Mouse (Mus musculus): ENCODE measurements at regions not wholly inside any gene's neighbourhood (a gene's known extent, or its start where the extent isn't known, plus 50 kb on each side); places are given as distances from the start of the nearest gene placed in this dataset.

DNA sequence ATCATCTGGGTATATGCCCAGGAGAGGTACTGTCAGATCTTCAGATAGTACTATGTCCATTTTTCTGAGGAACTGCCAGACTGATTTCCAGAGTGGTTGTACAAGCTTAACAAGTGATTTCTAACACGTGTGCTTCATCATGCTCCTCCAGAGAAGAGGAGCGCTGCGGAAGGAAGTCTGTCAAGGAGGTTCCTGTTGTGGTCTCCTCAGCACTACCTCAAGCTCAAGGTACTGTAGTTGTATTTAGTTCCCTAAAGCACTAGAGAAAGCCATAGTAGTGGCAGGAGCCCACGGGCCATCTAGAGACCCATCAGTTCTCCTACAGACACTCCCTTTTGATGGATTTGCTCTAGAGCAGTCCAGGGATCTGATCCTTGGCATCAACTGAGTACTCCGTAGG is 459.3 kb downstream of the Pik3r1 start:
- DNase-seq (ENCODE audit: low spot score in 2 of 2), result no peak

DNA sequence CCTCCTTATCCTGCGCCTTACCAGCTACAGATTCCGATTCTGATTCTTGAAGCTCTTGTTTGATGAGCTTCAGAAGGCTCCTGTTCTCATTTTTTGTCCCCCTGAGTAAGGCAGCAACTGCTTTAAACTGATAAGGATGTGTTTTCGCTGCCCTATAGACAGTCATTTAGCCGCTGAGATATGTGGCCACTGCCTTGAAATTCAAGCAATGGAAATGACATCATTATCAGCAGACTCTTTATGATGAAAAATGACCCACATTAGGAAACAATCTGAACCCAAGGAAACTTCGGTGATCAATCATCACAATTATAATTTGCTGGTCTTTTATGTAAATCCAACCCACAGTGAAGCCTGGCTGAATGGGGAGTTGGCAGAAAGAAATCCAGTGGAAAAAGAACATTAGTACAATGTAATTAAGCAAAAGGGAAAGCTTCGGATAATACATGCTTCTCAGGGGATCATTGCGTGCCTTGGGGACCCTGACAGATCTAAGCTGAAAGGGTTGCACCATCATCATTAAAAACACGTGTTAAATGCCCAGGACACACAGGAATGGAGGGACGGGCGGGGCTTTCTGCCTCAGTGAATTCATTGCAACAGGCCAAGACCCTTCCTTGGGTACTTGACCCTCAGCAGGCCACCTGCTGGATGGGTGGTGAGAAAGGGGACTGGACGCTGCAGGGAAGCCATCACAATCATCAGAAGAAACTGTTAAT is 462.2 kb downstream of the Pik3r1 start:
- no peak for DNase-seq (ENCODE audit: low spot score in 2 of 2)

GRCm38 (mm10) chr13:101305063-101305462 is 463.0 kb downstream of the Pik3r1 start:
- no peak for DNase-seq (ENCODE audit: low spot score in 2 of 2)

GRCm38 (mm10) chr13:101301361-101301760 is 466.7 kb downstream of the Pik3r1 start:
- DNase-seq (ENCODE audit: low spot score in 2 of 2), result no peak

- no peak for DNase-seq (ENCODE audit: low spot score in 2 of 2)
These were observed 456.2 kb upstream of the Slc30a5 start for GRCm38 (mm10) chr13:101289407-101289806.

- no peak for DNase-seq (ENCODE audit: low spot score in 2 of 2)
These were observed 453.9 kb upstream of the Slc30a5 start for GRCm38 (mm10) chr13:101287131-101287530.

- no peak for DNase-seq (ENCODE audit: low spot score in 2 of 2)
These were observed 453.0 kb upstream of the Slc30a5 start for GRCm38 (mm10) chr13:101286029-101286917.

- no peak for DNase-seq (ENCODE audit: low spot score in 2 of 2)
These were observed 444.9 kb upstream of the Slc30a5 start for GRCm38 (mm10) chr13:101278127-101278526.

DNA sequence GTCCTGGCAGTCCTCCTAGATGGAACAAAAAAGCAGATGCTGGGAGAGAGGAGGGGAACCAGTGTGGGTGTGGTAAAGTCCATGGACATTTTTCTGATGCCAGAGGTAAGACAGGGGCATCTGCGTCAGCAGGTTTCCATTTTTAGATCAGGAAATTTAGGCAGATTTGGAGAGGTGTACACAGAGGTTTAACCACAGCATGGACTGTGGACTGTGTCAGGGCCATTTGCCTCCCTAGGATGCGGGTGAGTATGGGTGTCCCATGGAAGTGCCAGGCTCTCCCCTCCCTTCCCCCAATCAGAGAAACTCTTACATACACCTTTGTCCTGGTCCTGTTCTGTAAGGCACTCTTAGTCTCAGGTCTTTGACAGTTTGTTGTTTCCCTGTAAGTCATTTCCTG is 443.5 kb upstream of the Slc30a5 start:
- no peak for DNase-seq (ENCODE audit: low spot score in 2 of 2)

DNA sequence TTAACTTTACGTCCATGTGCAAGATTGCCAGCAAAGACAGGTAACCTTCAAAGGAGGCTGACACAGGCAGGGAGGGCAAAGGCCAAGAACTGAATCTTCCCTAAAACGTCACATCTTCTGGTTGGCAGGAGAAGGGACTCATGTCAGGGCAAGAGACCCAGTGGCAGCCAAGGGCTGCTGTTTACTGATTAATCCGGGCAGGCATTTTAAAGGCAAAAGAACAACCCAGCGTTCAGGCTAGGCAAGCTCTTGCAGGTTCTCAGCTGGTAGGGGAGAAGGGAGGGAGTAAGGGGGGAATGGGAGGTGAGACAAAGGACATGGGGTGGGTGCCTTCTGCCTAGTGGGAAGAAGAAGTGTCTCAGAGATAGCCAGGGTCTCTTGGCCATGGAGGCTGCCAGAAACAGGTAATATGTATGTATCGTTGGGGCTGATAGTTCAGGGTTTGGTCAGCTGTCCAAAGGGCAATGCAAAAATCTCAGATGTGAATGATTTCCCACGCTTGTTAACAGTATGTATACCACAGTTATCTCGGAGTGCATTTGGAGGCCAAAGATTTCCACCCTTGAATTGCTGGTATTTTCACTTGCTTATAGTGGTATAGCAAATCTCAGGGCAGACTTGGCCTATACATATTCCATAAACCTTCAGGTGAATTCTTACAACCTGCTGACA is 441.4 kb upstream of the Slc30a5 start:
- no peak for DNase-seq (ENCODE audit: low spot score in 2 of 2)

GRCm38 (mm10) chr13:101273321-101273720 is 440.1 kb upstream of the Slc30a5 start:
- DNase-seq (ENCODE audit: low spot score in 2 of 2), result no peak

- DNase-seq (ENCODE audit: low spot score in 2 of 2), result no peak
These were observed 420.7 kb upstream of the Slc30a5 start for GRCm38 (mm10) chr13:101253698-101254468.

DNA sequence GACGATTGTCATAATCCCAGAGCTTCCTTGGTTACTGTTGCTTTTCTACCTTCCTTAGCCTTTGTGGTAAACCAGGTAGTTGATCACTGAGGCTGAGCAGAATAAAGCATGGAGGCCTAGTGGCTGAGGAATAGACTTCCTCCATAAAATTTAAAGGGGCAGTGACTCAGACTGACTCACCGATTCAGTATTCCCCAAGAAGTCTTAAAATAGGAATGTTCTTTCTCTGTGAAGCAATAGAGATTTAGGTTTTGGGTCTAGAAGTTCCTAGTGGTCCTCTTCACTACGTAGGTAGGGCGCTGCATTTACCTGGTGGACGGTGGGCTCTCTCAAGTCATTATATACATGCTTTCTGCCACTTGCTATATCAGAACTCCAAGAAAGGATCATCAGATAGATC is 416.1 kb upstream of the Slc30a5 start:
- DNase-seq (ENCODE audit: low spot score in 2 of 2), result no peak

DNA sequence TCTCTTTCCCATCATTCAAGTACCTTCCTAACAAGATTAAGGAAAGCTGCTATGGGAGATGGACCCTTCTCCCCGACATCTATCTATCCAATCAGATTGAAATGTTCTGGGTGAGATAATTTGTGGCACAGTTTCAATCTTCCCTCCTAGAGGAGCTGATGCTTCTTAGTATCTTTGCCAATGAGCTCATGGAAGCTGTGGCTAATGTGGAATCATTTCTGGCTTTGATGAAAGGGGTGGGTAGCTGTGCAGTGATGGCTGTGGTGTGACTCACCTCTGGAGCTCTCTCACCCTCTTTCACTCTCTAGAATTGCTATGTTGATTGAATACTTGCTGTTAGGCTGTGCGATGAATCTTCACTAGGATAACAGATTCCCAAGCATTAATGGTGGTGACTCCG is 411.1 kb upstream of the Slc30a5 start:
- DNase-seq (ENCODE audit: low spot score in 2 of 2), result no peak

DNA sequence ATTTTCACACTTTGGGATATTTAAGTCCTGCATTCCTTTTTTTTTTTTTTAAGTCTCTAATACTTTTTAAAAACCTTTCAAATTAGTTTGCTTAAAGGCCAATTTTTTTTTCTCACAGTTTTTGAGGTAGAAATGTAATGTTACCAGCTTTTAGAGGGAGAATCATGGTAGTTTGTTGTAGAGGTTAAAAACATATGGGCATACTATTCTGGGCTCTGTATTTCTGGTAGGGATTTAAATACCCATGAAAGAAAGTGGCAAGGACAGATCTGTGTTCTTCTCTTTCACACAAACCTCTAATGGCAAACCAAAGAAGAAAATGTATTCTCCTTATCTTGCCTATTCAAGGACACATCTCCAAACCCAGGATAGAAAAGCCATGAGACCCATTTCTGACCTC is 405.6 kb upstream of the Slc30a5 start:
- no peak for DNase-seq (ENCODE audit: low spot score in 2 of 2)

- no peak for DNase-seq (ENCODE audit: low spot score in 2 of 2)
These were observed 403.8 kb upstream of the Slc30a5 start for GRCm38 (mm10) chr13:101237035-101237434.

DNA sequence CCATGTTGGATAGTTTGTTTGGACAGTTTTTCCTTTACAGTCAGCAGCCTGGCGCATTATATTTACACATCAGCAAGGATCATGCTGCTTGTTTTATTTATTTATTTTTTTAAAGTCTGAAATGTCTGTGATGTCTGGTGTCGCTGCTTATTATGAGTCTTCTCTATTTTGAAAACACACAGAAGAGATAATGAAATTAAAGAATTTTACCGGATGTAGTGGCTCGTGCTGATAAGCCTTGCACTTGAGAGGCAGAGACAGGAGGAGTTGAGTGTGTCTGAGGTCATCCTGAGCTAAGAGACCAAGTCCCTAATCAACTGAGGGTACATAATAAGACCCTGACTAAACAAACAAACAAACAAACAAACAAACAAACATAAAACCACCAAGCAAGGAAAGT is 402.6 kb upstream of the Slc30a5 start:
- no peak for DNase-seq (ENCODE audit: low spot score in 2 of 2)

DNA sequence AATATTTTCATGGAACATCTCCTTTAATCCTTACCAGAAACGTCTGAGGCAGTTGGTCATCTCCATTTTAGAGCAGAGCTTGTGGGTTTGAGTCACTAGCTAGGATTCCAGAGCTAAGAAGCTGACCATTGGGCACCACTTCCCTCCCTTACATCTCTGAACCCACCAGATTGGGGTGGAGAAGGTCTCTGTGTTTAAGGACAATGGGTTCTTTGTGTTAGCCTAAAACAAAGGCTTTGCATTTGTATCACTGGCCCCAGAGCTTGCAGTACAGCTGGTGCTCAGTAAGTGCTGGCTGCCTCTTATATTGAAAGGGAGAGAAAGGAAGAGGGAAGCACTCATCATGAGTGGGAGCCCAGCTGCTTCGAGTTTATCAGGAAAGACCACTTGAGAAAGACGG is 401.9 kb upstream of the Slc30a5 start:
- no peak for DNase-seq (ENCODE audit: low spot score in 2 of 2)

DNA sequence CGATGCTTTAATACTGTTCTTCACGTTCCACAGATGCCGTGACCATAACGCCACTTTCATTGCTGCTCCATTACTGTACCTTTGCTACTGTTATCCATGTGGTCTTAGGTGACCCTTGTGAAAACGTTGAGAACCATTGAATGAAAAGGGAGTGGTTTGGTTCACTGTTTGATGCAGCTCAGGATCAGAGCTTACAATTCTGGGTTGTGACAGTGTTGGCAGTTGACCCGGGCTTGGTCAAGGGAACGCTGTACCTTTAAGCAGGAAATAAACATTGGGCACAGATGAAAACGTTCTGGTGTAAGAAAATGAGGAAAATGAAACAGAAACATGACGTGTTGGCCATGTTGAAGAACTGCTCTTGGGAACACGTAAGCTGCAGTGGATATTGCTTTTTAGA is 401.3 kb upstream of the Slc30a5 start:
- no peak for DNase-seq (ENCODE audit: low spot score in 2 of 2)

GRCm38 (mm10) chr13:101233843-101234281 is 400.6 kb upstream of the Slc30a5 start:
- no peak for DNase-seq (ENCODE audit: low spot score in 2 of 2)

- peak; percentile 56 to 72 for DNase-seq (ENCODE audit: low spot score in 2 of 2)
These were observed 400.1 kb upstream of the Slc30a5 start for GRCm38 (mm10) chr13:101233181-101233842.

All from left cerebral cortex, adult 18-20 months (tissue).